Mouse (Mus musculus): ENCODE measurements around the gene Adrm1.

The Adrm1 gene

GRCm38 (mm10) chr2:180218241-180218640 is 47.0 kb downstream of the Adrm1 start:
- no peak for DNase-seq (ENCODE audit: low read depth, low spot score)

DNA sequence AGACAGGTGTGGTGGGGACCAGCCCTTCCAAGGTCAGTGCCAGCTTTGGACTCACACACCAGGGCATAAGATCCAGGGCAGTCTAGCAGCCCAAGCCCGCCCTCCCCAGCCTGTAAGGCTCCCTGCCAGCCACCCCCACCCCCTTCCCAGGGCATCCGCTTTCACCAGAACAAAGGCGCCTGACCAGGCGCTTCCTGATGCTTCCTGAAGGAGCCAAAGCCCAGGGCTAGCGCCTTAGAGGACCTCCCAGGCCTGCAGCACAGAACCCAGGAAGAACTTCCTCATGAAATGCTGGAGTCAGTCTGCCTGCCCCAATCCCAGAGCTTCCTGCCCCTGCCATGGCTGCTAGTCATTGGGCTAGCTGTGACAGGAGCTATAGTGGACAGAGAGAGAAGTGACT is 47.4 kb downstream of the Adrm1 start:
- no peak for DNase-seq (ENCODE audit: low read depth, low spot score)

- no peak for DNase-seq (ENCODE audit: low read depth, low spot score)
Measured at GRCm38 (mm10) chr2:180219145-180219943, 48.1 kb downstream of the Adrm1 start.

DNA sequence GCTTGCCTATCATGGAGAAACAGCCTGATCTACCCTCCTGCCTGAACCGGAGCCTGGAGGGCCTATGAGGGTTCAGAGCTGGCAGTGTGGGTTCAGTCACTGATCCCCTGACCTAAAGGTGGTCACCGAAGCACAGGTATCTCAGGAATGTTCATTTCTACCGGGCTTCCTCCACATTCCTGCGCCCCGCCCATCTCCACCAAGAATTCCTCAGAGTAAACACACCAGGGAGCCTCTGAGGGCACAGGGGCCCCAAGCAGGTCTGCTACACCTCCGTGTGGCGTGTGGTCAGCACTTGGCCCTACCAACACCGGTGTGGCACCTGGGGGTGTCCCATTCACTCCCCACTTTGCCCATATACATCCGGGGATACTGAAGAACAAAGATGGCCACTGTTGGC is 48.9 kb downstream of the Adrm1 start:
- DNase-seq (ENCODE audit: low read depth, low spot score): no peak

DNA sequence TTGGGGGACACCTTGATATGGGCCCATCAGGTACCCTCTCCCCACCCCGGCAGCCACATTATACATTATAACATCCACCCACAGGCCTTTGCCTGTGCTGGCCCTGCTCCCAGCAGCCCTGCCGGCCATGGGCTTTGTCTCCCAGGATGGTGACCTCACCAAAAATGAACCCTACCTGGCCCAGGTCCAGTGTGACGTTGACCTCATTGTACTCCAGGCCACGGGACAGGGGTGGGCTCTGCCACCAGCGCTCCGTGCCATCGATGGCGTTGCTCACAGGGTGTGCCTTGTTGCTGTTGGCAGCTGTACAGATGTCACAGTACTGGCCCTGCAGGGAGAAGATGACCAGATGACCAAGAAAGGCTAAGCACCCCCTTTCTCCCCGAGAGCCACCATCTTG is 49.8 kb downstream of the Adrm1 start:
- no peak for DNase-seq (ENCODE audit: low read depth, low spot score)

GRCm38 (mm10) chr2:180222250-180222649 is 51.0 kb downstream of the Adrm1 start:
- peak; percentile 49 for DNase-seq (ENCODE audit: low read depth, low spot score)

DNA sequence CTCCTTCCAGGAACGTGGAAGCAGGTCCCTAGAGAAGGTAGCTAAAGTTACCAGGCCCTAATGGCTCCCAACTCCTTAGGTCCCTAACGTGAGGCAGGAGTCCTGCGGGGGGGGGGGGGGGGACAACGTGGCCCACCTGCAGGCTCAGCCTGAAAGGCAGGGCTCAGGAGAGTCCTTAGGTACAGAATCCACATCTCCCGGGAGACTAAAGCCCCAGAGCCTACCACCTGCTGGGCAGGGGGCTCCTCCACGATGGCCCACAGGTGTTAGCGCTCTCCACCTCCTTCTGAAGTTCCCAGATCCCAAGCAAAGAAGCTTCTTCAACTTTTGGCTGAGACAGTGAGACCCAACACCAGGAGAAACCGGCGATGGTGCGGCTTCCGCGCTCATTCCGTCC is 53.4 kb downstream of the Adrm1 start:
- DNase-seq (ENCODE audit: low read depth, low spot score): no peak

DNA sequence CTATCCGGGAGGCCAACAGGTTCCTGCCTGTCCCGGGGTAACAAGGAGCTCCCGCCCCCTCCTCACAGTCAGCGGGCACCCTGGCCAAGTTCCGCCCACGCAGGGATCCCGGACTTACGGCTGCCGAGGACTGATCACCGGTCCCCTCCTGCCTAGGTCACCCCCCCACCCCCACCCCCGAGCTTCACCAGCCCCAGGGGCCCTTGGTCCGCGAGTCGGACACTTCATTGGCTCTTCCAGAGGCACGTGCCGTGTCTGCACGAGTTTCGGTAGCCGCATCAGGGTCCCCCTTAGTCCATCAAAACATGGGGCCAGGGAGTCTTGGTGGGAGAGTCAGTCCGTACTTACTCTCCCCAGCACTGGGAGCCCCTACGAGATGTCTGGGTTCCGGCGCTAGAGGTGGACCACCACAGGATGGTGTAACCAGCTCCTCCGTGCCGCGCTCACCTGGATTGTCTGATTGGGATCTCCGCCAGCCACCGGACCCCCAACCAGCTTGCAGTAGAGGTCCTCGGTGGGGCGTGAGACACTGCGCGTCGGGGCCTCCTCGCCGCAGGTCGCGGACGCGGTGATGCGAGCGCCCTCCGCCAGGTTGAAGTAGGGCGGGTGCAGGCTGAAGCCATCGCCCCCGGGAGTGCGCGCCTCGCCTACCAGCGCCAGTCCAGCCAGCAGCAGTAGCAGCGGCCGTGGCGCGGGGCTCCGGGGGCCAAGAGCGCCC is 53.9 kb downstream of the Adrm1 start:
- DNase-seq (ENCODE audit: low read depth, low spot score): peak; percentile 37
